Mouse (Mus musculus): ENCODE results near the gene Tiparp. TPM values are rescaled to one million over a fixed set of nuclear protein-coding genes. Genes with fewer than 3 reads are reported as not detected.

Tiparp gene
- polyA plus RNA-seq, 1 experiment, result 7.9 TPM

- no peak for DNase-seq
- H3K27ac ChIP-seq (ENCODE audit: insufficient read depth, low read length), result no peak overlapping the region
- H3K27me3 ChIP-seq (ENCODE audit: control insufficient read depth, insufficient read depth, low read length), result no peaks in the 10 kb centered on the region
- WGBS, result 99% methylated on average over 2 of the region's 2 CpGs
- H3K4me3 ChIP-seq (replicated peaks; ENCODE audit: insufficient read depth, low read depth, low read length), result no peak overlapping the region
- H3K4me1 ChIP-seq (ENCODE audit: control insufficient read depth, insufficient read depth, low read length), result no peaks in the 10 kb centered on the region
- TF ChIP-seq POLR2A (IDR thresholded peaks at IDR 0.05; ENCODE audit: borderline replicate concordance, insufficient read depth, low read length) (no peak), CTCF (IDR thresholded peaks at IDR 0.05; ENCODE audit: borderline replicate concordance, insufficient read depth, low read depth, low read length) (no peak)
These were observed 26.4 kb downstream of the Tiparp start for GRCm38 (mm10) chr3:65554633-65555032.

GRCm38 (mm10) chr3:65558679-65559078 lies 30.5 kb downstream of the Tiparp start:
- WGBS, result 78% methylated on average over 4 of the region's 4 CpGs
- Histone ChIP-seq H3K27me3 (ENCODE audit: control insufficient read depth, insufficient read depth, low read length) (no peaks in the 10 kb centered on the region), H3K4me1 (ENCODE audit: control insufficient read depth, insufficient read depth, low read length) (no peaks in the 10 kb centered on the region), H3K27ac (ENCODE audit: insufficient read depth, low read length) (no peak overlapping the region), H3K4me3 (replicated peaks; ENCODE audit: insufficient read depth, low read depth, low read length) (no peak overlapping the region)
- DNase-seq, result no peak
- TF ChIP-seq CTCF (IDR thresholded peaks at IDR 0.05; ENCODE audit: borderline replicate concordance, insufficient read depth, low read depth, low read length), result no peak
- no peak for TF ChIP-seq POLR2A (IDR thresholded peaks at IDR 0.05; ENCODE audit: borderline replicate concordance, insufficient read depth, low read length)

- no peak for DNase-seq
These were observed 34.0 kb downstream of the Tiparp start for GRCm38 (mm10) chr3:65562212-65562611.

GRCm38 (mm10) chr3:65562694-65563093 lies 34.5 kb downstream of the Tiparp start:
- no peak overlapping the region for H3K27ac ChIP-seq (ENCODE audit: insufficient read depth, low read length)
- H3K4me3 ChIP-seq (replicated peaks; ENCODE audit: insufficient read depth, low read depth, low read length), result no peak overlapping the region
- no peak for TF ChIP-seq CTCF (IDR thresholded peaks at IDR 0.05; ENCODE audit: borderline replicate concordance, insufficient read depth, low read depth, low read length)
- TF ChIP-seq POLR2A (IDR thresholded peaks at IDR 0.05; ENCODE audit: borderline replicate concordance, insufficient read depth, low read length), result no peak
- no peaks in the 10 kb centered on the region for H3K4me1 ChIP-seq (ENCODE audit: control insufficient read depth, insufficient read depth, low read length)
- no peak for DNase-seq
- WGBS, result 96% methylated on average over 3 of the region's 3 CpGs
- no peaks in the 10 kb centered on the region for H3K27me3 ChIP-seq (ENCODE audit: control insufficient read depth, insufficient read depth, low read length)

More at GRCm38 (mm10) chr3:65562212-65562611, 34.0 kb downstream of the Tiparp start:
- Histone ChIP-seq H3K27me3 (ENCODE audit: control insufficient read depth, insufficient read depth, low read length) (no peaks in the 10 kb centered on the region), H3K4me1 (ENCODE audit: control insufficient read depth, insufficient read depth, low read length) (no peaks in the 10 kb centered on the region), H3K4me3 (replicated peaks; ENCODE audit: insufficient read depth, low read depth, low read length) (no peak overlapping the region), H3K27ac (ENCODE audit: insufficient read depth, low read length) (no peak overlapping the region)
- WGBS, result 83% methylated on average over 9 of the region's 9 CpGs
- no peak for TF ChIP-seq CTCF (IDR thresholded peaks at IDR 0.05; ENCODE audit: borderline replicate concordance, insufficient read depth, low read depth, low read length)
- TF ChIP-seq POLR2A (IDR thresholded peaks at IDR 0.05; ENCODE audit: borderline replicate concordance, insufficient read depth, low read length), result no peak

GRCm38 (mm10) chr3:65563926-65564624 lies 35.9 kb downstream of the Tiparp start:
- no peak for DNase-seq
- H3K27ac ChIP-seq (ENCODE audit: insufficient read depth, low read length), result no peak overlapping the region
- no peaks in the 10 kb centered on the region for H3K4me1 ChIP-seq (ENCODE audit: control insufficient read depth, insufficient read depth, low read length)
- WGBS, result 29% methylated on average over 6 of the region's 6 CpGs
- H3K4me3 ChIP-seq (replicated peaks; ENCODE audit: insufficient read depth, low read depth, low read length), result no peak overlapping the region
- TF ChIP-seq CTCF (IDR thresholded peaks at IDR 0.05; ENCODE audit: borderline replicate concordance, insufficient read depth, low read depth, low read length) (no peak), POLR2A (IDR thresholded peaks at IDR 0.05; ENCODE audit: borderline replicate concordance, insufficient read depth, low read length) (no peak)
- H3K27me3 ChIP-seq (ENCODE audit: control insufficient read depth, insufficient read depth, low read length), result no peaks in the 10 kb centered on the region

GRCm38 (mm10) chr3:65565632-65566300 lies 37.6 kb downstream of the Tiparp start:
- DNase-seq, result no peak
- 79% methylated on average over 9 of the region's 9 CpGs for WGBS

GRCm38 (mm10) chr3:65569941-65570340 lies 41.7 kb downstream of the Tiparp start:
- Histone ChIP-seq H3K27me3 (ENCODE audit: control insufficient read depth, insufficient read depth, low read length) (no peaks in the 10 kb centered on the region), H3K4me3 (replicated peaks; ENCODE audit: insufficient read depth, low read depth, low read length) (no peak overlapping the region), H3K4me1 (ENCODE audit: control insufficient read depth, insufficient read depth, low read length) (no peaks in the 10 kb centered on the region), H3K27ac (ENCODE audit: insufficient read depth, low read length) (no peak overlapping the region)
- TF ChIP-seq POLR2A (IDR thresholded peaks at IDR 0.05; ENCODE audit: borderline replicate concordance, insufficient read depth, low read length) (no peak), CTCF (IDR thresholded peaks at IDR 0.05; ENCODE audit: borderline replicate concordance, insufficient read depth, low read depth, low read length) (no peak)
- no peak for DNase-seq

More at GRCm38 (mm10) chr3:65565632-65566300, 37.6 kb downstream of the Tiparp start:
- Histone ChIP-seq H3K27ac (ENCODE audit: insufficient read depth, low read length) (no peak overlapping the region), H3K4me1 (ENCODE audit: control insufficient read depth, insufficient read depth, low read length) (no peaks in the 10 kb centered on the region), H3K27me3 (ENCODE audit: control insufficient read depth, insufficient read depth, low read length) (no peaks in the 10 kb centered on the region), H3K4me3 (replicated peaks; ENCODE audit: insufficient read depth, low read depth, low read length) (no peak overlapping the region)
- TF ChIP-seq POLR2A (IDR thresholded peaks at IDR 0.05; ENCODE audit: borderline replicate concordance, insufficient read depth, low read length) (no peak), CTCF (IDR thresholded peaks at IDR 0.05; ENCODE audit: borderline replicate concordance, insufficient read depth, low read depth, low read length) (no peak)

GRCm38 (mm10) chr3:65573516-65573915 lies 45.3 kb downstream of the Tiparp start:
- H3K4me3 ChIP-seq (replicated peaks; ENCODE audit: insufficient read depth, low read depth, low read length), result no peak overlapping the region
- 77% methylated on average over 3 of the region's 3 CpGs for WGBS

More at GRCm38 (mm10) chr3:65573516-65573915, 45.3 kb downstream of the Tiparp start:
- TF ChIP-seq CTCF (IDR thresholded peaks at IDR 0.05; ENCODE audit: borderline replicate concordance, insufficient read depth, low read depth, low read length) (no peak), POLR2A (IDR thresholded peaks at IDR 0.05; ENCODE audit: borderline replicate concordance, insufficient read depth, low read length) (no peak)
- no peaks in the 10 kb centered on the region for H3K4me1 ChIP-seq (ENCODE audit: control insufficient read depth, insufficient read depth, low read length)
- DNase-seq, result no peak
- no peaks in the 10 kb centered on the region for H3K27me3 ChIP-seq (ENCODE audit: control insufficient read depth, insufficient read depth, low read length)
- no peak overlapping the region for H3K27ac ChIP-seq (ENCODE audit: insufficient read depth, low read length)
